Mouse (Mus musculus) kidney, postnatal 0 days (tissue): ENCODE data around the gene Commd6. TPM values are rescaled to one million over a fixed set of nuclear protein-coding genes. Genes with fewer than 3 reads are reported as not detected.
A peak's percentile ranks its signal among the peaks of the same experiment; 100 is the strongest.

ENCODE experiments used
- ATAC-seq: fragments of 200-750 bp; cut with Nextera tagmentation; replicated peaks from 2 replicates; pipeline ENCODE4 v1.8.0; 2017; ENCODE audit warnings: low read depth, moderate number of reproducible peaks, moderate TSS enrichment, moderate library complexity; ENCODE audit not compliant: low FRiP score
- DNase-seq: peaks from one replicate; pipeline ENCODE4 v3.0.0-alpha.2; 2016; ENCODE audit warnings: low spot score
- H3K27ac ChIP-seq: fragments of 300-500 bp; sonication (generic); 2 replicates; pipeline ENCODE4 v1.5.1; 2014; ENCODE audit warnings: mild to moderate bottlenecking
- H3K27me3 ChIP-seq: fragments of 300-500 bp; sonication (generic); 2 replicates; pipeline ENCODE4 v1.6.1; 2014; ENCODE audit warnings: low read length, mixed read lengths; ENCODE audit not compliant: insufficient read depth
- H3K36me3 ChIP-seq: fragments of 300-500 bp; sonication (generic); 2 replicates; pipeline ENCODE4 v1.6.1; 2014; ENCODE audit warnings: low read length, mixed read lengths; ENCODE audit not compliant: insufficient read depth
- H3K4me1 ChIP-seq: fragments of 300-500 bp; sonication (generic); replicated peaks from 2 replicates; pipeline ENCODE4 v1.6.1; 2014; ENCODE audit warnings: antibody characterized with exemption, low read length, mixed read lengths; ENCODE audit not compliant: insufficient read depth
- H3K4me2 ChIP-seq: fragments of 300-500 bp; sonication (generic); 2 replicates; pipeline ENCODE4 v1.6.1; 2014; ENCODE audit warnings: mild to moderate bottlenecking, low read length, moderate library complexity, mixed read lengths
- H3K4me3 ChIP-seq: fragments of 300-500 bp; sonication (generic); replicated peaks from 2 replicates; pipeline ENCODE4 v1.5.1; 2014; ENCODE audit warnings: low read depth, low read length
- H3K9ac ChIP-seq: fragments of 300-500 bp; sonication (generic); 2 replicates; pipeline ENCODE4 v1.6.1; 2014; ENCODE audit warnings: low read depth, low read length
- H3K9me3 ChIP-seq: fragments of 300-500 bp; sonication (generic); replicated peaks from 2 replicates; pipeline ENCODE4 v1.6.1; 2016; ENCODE audit warnings: low read length, inconsistent platforms, mixed read lengths
- CTCF ChIP-seq: IDR thresholded peaks from 2 replicates; pipeline ENCODE4 v1.5.1; 2016; ENCODE audit warnings: antibody characterized with exemption, low read depth, mild to moderate bottlenecking, moderate library complexity
- WGBS: fragments of 180-500 bp; shearing (Covaris S2); extraction: QIAGEN DNeasy Blood & Tissue Kit; methylation state at CpG from one replicate; pipeline ENCODE4 v1.1.7; 2014; 5-methylcytosine and 5-hydroxymethylcytosine counted together
- polyA plus RNA-seq: library from polyadenylated mRNA; unstranded; fragments of >200 nt; fragmentation: Nextera tagmentation; extraction: Ambion mirVana; gene quantifications from 2 replicates; pipeline ENCODE4 v1.2.1, GENCODE M21; 2015

Commd6 gene
- polyA plus RNA-seq, 1 experiment from 2014 or later = 113 TPM

- Histone ChIP-seq H3K9ac (no peak overlapping the region), H3K4me3 (no peak overlapping the region), H3K27me3 (no peaks in the 10 kb centered on the region), H3K4me1 (no peaks in the 10 kb centered on the region), H3K36me3 (peaks cover 15% of the 10 kb centered on the region; the same call in 1 of the 2 replicates), H3K9me3 (no peaks in the 10 kb centered on the region), H3K4me2 (no peak overlapping the region), H3K27ac (no peak overlapping the region)
- WGBS = 95% methylated on average over 7 of the region's 7 CpGs
- DNase-seq = no peak
- no peak for ATAC-seq
- TF ChIP-seq CTCF = no peak
These were observed 25.6 kb upstream of the Commd6 start for GRCm38 (mm10) chr14:101666056-101666455.

GRCm38 (mm10) chr14:101664274-101664673 lies 23.8 kb upstream of the Commd6 start:
- 81% methylated on average over 3 of the region's 3 CpGs for WGBS
- no peaks in the 10 kb centered on the region for H3K9me3 ChIP-seq
- no peak overlapping the region for H3K4me2 ChIP-seq

GRCm38 (mm10) chr14:101661654-101662412 lies 21.3 kb upstream of the Commd6 start:
- Histone ChIP-seq H3K27me3 (no peaks in the 10 kb centered on the region), H3K27ac (no peak overlapping the region), H3K4me1 (no peaks in the 10 kb centered on the region), H3K9me3 (no peaks in the 10 kb centered on the region), H3K36me3 (no peaks in the 10 kb centered on the region), H3K4me2 (no peak overlapping the region), H3K4me3 (no peak overlapping the region), H3K9ac (no peak overlapping the region)
- no peak for TF ChIP-seq CTCF
- DNase-seq (no peak), ATAC-seq (no peak)
- 67% methylated on average over 3 of the region's 3 CpGs for WGBS

More at GRCm38 (mm10) chr14:101664274-101664673, 23.8 kb upstream of the Commd6 start:
- ATAC-seq (no peak), DNase-seq (no peak)
- Histone ChIP-seq H3K27ac (no peak overlapping the region), H3K4me3 (no peak overlapping the region), H3K9ac (no peak overlapping the region), H3K4me1 (no peaks in the 10 kb centered on the region), H3K36me3 (peaks cover 9% of the 10 kb centered on the region; the same call in 1 of the 2 replicates), H3K27me3 (no peaks in the 10 kb centered on the region)
- no peak for TF ChIP-seq CTCF

GRCm38 (mm10) chr14:101656307-101656706 lies 15.8 kb upstream of the Commd6 start:
- peaks cover 4% of the 10 kb centered on the region; the same call in 1 of the 2 replicates for H3K4me1 ChIP-seq
- DNase-seq (no peak), ATAC-seq (no peak)
- H3K4me2 ChIP-seq = no peak overlapping the region
- H3K9me3 ChIP-seq = no peaks in the 10 kb centered on the region
- H3K27me3 ChIP-seq = no peaks in the 10 kb centered on the region
- no peak overlapping the region for H3K27ac ChIP-seq
- no peak overlapping the region for H3K4me3 ChIP-seq
- H3K9ac ChIP-seq = no peak overlapping the region
- H3K36me3 ChIP-seq = no peaks in the 10 kb centered on the region
- 83% methylated on average over 10 of the region's 10 CpGs for WGBS
- TF ChIP-seq CTCF = no peak

- ATAC-seq (0 out of 2 replicates have a peak, but pooled peaks have one; percentile 1), DNase-seq (peak; percentile 34)
- Histone ChIP-seq H3K4me3 (peak overlapping the region; percentile 90), H3K36me3 (no peaks in the 10 kb centered on the region), H3K4me1 (peaks cover 4% of the 10 kb centered on the region; the same call in 1 of the 2 replicates), H3K27me3 (no peaks in the 10 kb centered on the region), H3K9ac (peak overlapping the region; percentile 71), H3K27ac (peak overlapping the region; percentile 60; the same call in 1 of the 2 replicates), H3K9me3 (no peaks in the 10 kb centered on the region), H3K4me2 (peak overlapping the region; percentile 97)
- TF ChIP-seq CTCF = no peak
- WGBS = 0% methylated on average over 10 of the region's 10 CpGs
These were observed 14.0 kb upstream of the Commd6 start for GRCm38 (mm10) chr14:101654526-101654909.

- H3K9me3 ChIP-seq = no peaks in the 10 kb centered on the region
These were observed 13.4 kb upstream of the Commd6 start, which contains the start of gene Uchl3 for GRCm38 (mm10) chr14:101653581-101654525. Uchl3 (plus strand) TSS chr14:101653967.

More at GRCm38 (mm10) chr14:101653581-101654525, 13.4 kb upstream of the Commd6 start, which contains the start of gene Uchl3:
- H3K27ac ChIP-seq = peak within 1 kb of the TSS; percentile 60
- no peaks in the 10 kb centered on the region for H3K27me3 ChIP-seq
- H3K4me3 ChIP-seq = peak within 1 kb of the TSS; percentile 90
- under 1% methylated on average over 71 of the region's 81 CpGs for WGBS
- H3K4me1 ChIP-seq = peaks cover 4% of the 10 kb centered on the region; the same call in 1 of the 2 replicates
- ATAC-seq (peak; percentile 92), DNase-seq (peak; percentile 96)
- H3K9ac ChIP-seq = peak within 1 kb of the TSS; percentile 71
- peak within 1 kb of the TSS; percentile 97 for H3K4me2 ChIP-seq
- peak; percentile 97 for TF ChIP-seq CTCF
- H3K36me3 ChIP-seq = no peaks in the 10 kb centered on the region
